Mouse (Mus musculus): ENCODE measurements around the gene Sergef.

DNA sequence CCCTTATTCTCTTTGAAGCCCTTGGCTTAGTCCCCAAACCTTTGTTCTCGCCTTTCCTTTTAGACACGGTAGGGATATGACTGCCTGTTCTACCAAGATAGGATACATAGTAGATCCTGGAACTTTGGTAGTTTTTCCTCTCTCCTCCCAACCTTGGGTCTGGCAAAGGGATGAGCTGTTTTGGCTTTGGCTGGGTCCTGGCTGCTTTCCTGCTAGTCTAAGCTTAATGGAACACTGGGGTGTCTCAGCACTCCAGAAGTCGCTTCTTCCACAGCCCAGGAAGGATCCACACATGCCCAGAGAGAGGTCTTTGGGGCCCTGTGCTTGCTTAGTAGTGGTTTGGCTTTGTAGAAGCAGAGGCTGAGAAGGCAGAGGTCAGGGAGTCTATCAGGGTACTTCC, 215.7 kb downstream of the Sergef start:
- no peak for TF ChIP-seq MYOD1 (IDR thresholded peaks at IDR 0.05; ENCODE audit: control insufficient read depth, insufficient read length, low read depth)
- no peak for TF ChIP-seq USF1 (IDR thresholded peaks at IDR 0.05; ENCODE audit: low read depth)
- no peak for TF ChIP-seq CTCF (IDR thresholded peaks at IDR 0.05; ENCODE audit: control insufficient read depth, insufficient read depth, insufficient read length)

Data from C2C12 (cell line).